Mouse (Mus musculus): Measurements from ENCODE around the gene Sugct. TPM values are rescaled to one million over a fixed set of nuclear protein-coding genes. Genes with fewer than 3 reads are reported as not detected.

Gene Sugct
- polyA plus RNA-seq, 1 experiment from 2014 or later, result 3.2 TPM

DNA sequence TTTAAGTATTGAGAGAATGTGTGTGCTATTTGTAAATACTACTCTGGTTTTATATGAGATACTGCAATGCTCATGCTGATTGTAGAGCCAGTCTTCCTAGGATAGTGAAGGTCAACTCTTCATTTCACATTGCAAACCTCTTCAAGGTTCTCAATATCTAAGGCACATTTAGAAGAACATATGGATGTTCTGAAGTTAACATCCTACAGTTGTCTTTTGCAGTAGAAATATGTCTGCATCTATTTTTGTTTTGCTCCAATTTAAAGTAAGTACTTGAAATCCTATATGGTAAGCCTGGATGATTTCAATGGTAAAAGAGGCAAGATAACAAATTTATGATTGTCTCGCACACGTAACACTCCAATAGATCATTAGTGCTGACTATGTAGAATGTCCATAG, 638.7 kb downstream of the Sugct start:
- Histone ChIP-seq H3K9ac (ENCODE audit: low read depth, low read length) (no peak overlapping the region), H3K27ac (ENCODE audit: low read depth, low read length) (no peak overlapping the region), H3K4me3 (ENCODE audit: low read depth, low read length) (no peak overlapping the region), H3K36me3 (ENCODE audit: control insufficient read depth, insufficient read depth, low read length) (no peaks in the 10 kb centered on the region), H3K9me3 (ENCODE audit: control insufficient read depth, low read length) (no peaks in the 10 kb centered on the region), H3K4me1 (replicated peaks; ENCODE audit: control insufficient read depth, insufficient read depth, low read length) (no peaks in the 10 kb centered on the region), H3K27me3 (ENCODE audit: control insufficient read depth, insufficient read depth, low read length) (no peaks in the 10 kb centered on the region), H3K4me2 (replicated peaks; ENCODE audit: low read depth, low read length) (no peak overlapping the region)
- 84% methylated on average over 2 of the region's 2 CpGs for WGBS
- no peak for DNase-seq (ENCODE audit: low spot score)
- no peak for ATAC-seq (ENCODE audit: low FRiP score)

DNA sequence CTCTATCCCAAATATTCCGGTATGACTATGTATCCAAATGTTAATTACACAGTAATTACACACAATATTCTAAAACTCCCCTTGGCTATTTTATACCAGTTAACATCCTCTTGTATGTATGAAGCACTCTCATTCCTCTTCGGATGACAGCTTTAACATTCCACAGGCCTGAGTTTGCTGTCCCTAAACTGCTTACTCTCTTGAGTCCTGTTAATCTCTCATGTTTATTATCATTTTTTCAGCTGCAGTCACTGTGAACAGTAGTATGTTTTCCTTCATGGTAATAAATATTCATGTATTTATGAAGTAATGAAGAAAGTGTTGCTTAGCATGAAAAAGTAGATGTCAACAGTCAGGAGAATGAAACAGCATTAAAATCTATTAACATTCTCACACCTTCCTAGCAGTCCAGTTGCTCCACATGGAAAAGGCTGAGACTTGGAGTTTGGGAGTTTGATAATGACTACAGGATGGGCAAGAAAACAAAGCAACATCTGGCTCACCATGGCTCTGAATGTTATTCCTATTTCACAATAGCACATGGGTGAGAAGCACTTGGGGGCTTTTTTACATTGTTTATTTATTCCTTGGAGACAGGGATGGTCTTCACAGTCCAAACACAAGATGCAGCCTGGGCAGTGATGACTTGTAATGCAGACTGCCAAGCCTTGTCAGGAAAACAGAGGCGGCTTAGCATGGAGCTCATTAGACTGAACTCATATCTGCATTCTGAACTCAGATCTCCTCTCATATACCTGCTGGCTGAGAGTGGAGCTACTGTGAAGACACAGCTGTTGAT, 651.7 kb downstream of the Sugct start:
- Histone ChIP-seq H3K4me1 (replicated peaks; ENCODE audit: control insufficient read depth, insufficient read depth, low read length) (no peaks in the 10 kb centered on the region), H3K27me3 (ENCODE audit: control insufficient read depth, insufficient read depth, low read length) (no peaks in the 10 kb centered on the region), H3K4me2 (replicated peaks; ENCODE audit: low read depth, low read length) (no peak overlapping the region), H3K9ac (ENCODE audit: low read depth, low read length) (no peak overlapping the region), H3K9me3 (ENCODE audit: control insufficient read depth, low read length) (no peaks in the 10 kb centered on the region), H3K36me3 (ENCODE audit: control insufficient read depth, insufficient read depth, low read length) (no peaks in the 10 kb centered on the region), H3K4me3 (ENCODE audit: low read depth, low read length) (no peak overlapping the region), H3K27ac (ENCODE audit: low read depth, low read length) (no peak overlapping the region)
- DNase-seq (ENCODE audit: low spot score) (no peak), ATAC-seq (ENCODE audit: low FRiP score) (no peak)
- 82% methylated on average over 3 of the region's 3 CpGs for WGBS

DNA sequence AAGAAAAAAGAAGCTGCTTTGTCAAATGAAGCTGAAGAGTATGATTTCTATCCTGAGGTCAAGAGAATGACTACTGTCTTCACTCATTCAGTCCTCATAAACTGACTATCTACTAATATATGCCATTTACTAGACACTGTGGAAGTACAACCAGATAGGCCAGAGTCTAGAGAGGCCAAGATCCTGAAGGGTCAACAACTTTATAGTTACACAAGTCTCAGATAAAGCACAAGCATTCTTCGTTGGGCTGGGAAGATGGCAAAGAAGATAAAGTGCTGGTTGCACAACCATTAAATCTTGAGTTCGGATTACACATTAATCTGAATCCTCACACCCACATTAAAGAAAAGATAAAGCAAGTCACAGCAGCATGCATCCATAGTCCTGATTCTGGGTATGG, 653.0 kb downstream of the Sugct start:
- no peaks in the 10 kb centered on the region for H3K36me3 ChIP-seq (ENCODE audit: control insufficient read depth, insufficient read depth, low read length)
- no peak overlapping the region for H3K27ac ChIP-seq (ENCODE audit: low read depth, low read length)
- no peak overlapping the region for H3K4me2 ChIP-seq (replicated peaks; ENCODE audit: low read depth, low read length)
- H3K9me3 ChIP-seq (ENCODE audit: control insufficient read depth, low read length), result no peaks in the 10 kb centered on the region
- no peaks in the 10 kb centered on the region for H3K27me3 ChIP-seq (ENCODE audit: control insufficient read depth, insufficient read depth, low read length)
- no peak overlapping the region for H3K9ac ChIP-seq (ENCODE audit: low read depth, low read length)
- no peak for ATAC-seq (ENCODE audit: low FRiP score)
- H3K4me1 ChIP-seq (replicated peaks; ENCODE audit: control insufficient read depth, insufficient read depth, low read length), result no peaks in the 10 kb centered on the region
- 84% methylated on average over 2 of the region's 2 CpGs for WGBS
- no peak overlapping the region for H3K4me3 ChIP-seq (ENCODE audit: low read depth, low read length)
- no peak for DNase-seq (ENCODE audit: low spot score)

DNA sequence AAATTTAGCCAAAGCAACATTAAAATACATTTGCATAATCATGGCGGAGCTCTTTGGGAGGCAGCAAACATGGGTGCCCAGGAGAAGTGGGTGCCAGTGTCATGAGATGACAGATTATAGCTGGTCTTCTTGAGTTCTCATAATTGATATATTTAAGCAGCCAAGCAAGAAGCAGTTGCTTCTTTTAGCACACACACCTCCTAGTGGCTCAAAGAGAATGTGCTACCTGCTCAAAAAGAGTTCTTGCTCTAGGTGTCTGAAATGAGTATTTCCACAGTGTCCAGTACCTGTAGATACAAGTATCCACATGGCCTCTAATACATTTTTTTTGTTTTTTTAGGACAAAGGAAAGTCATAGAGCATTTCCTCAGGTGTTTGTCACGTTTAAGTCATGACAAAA, 655.6 kb downstream of the Sugct start:
- ATAC-seq (ENCODE audit: low FRiP score), result no peak
- Histone ChIP-seq H3K9ac (ENCODE audit: low read depth, low read length) (no peak overlapping the region), H3K27me3 (ENCODE audit: control insufficient read depth, insufficient read depth, low read length) (no peaks in the 10 kb centered on the region), H3K4me2 (replicated peaks; ENCODE audit: low read depth, low read length) (no peak overlapping the region), H3K4me1 (replicated peaks; ENCODE audit: control insufficient read depth, insufficient read depth, low read length) (no peaks in the 10 kb centered on the region), H3K27ac (ENCODE audit: low read depth, low read length) (no peak overlapping the region), H3K9me3 (ENCODE audit: control insufficient read depth, low read length) (no peaks in the 10 kb centered on the region), H3K4me3 (ENCODE audit: low read depth, low read length) (no peak overlapping the region), H3K36me3 (ENCODE audit: control insufficient read depth, insufficient read depth, low read length) (no peaks in the 10 kb centered on the region)
- WGBS, result 71% methylated on average over 2 of the region's 2 CpGs
- DNase-seq (ENCODE audit: low spot score), result no peak

DNA sequence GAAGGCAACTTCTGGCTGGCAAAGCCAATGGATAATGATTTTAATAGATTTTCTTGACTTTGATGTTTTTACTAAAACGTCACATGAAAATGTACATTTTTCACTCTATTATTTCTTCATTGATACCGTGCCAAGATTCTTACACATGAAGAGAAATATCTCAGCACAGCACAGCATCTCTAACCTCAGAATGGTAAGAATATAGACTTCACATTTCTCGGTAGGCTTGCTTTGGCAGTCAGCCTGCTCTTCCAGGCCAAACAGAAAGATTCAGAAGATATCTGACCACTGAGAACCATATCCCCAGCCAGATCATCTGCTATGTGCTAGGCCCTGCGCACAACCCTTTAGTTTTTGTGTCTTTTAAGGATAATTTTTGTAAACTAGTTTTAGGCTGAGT, 657.0 kb downstream of the Sugct start:
- no peak overlapping the region for H3K9ac ChIP-seq (ENCODE audit: low read depth, low read length)
- 92% methylated on average over 4 of the region's 4 CpGs for WGBS
- no peak for ATAC-seq (ENCODE audit: low FRiP score)

DNA sequence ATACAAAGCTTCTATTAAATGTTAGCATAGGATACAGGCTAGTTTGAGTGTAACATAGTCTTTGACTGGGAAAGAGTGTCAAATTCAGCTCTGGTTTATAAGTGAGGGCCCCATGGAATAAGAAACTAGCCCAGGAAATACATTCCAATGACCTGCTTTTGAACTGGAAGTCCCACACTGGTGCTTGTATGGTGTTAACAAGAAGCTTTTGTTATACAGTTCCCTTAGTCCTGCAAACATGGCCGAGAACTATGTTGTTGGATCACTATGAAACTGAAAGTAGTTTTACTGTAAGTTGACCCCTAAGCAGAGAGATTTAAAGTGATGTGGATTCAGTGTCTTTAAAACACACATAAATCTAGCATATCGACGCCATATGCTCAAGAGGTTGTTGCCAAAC, 657.5 kb downstream of the Sugct start:
- DNase-seq (ENCODE audit: low spot score) (no peak), ATAC-seq (ENCODE audit: low FRiP score) (no peak)
- no peaks in the 10 kb centered on the region for H3K36me3 ChIP-seq (ENCODE audit: control insufficient read depth, insufficient read depth, low read length)
- 87% methylated on average over 3 of the region's 3 CpGs for WGBS
- H3K4me1 ChIP-seq (replicated peaks; ENCODE audit: control insufficient read depth, insufficient read depth, low read length), result no peaks in the 10 kb centered on the region
- H3K4me3 ChIP-seq (ENCODE audit: low read depth, low read length), result no peak overlapping the region
- H3K27ac ChIP-seq (ENCODE audit: low read depth, low read length), result no peak overlapping the region
- H3K9me3 ChIP-seq (ENCODE audit: control insufficient read depth, low read length), result no peaks in the 10 kb centered on the region
- H3K27me3 ChIP-seq (ENCODE audit: control insufficient read depth, insufficient read depth, low read length), result no peaks in the 10 kb centered on the region
- H3K4me2 ChIP-seq (replicated peaks; ENCODE audit: low read depth, low read length), result no peak overlapping the region
- no peak overlapping the region for H3K9ac ChIP-seq (ENCODE audit: low read depth, low read length)

More for the DNA sequence above, 657.0 kb downstream of the Sugct start:
- Histone ChIP-seq H3K4me3 (ENCODE audit: low read depth, low read length) (no peak overlapping the region), H3K27ac (ENCODE audit: low read depth, low read length) (no peak overlapping the region), H3K27me3 (ENCODE audit: control insufficient read depth, insufficient read depth, low read length) (no peaks in the 10 kb centered on the region), H3K4me2 (replicated peaks; ENCODE audit: low read depth, low read length) (no peak overlapping the region), H3K36me3 (ENCODE audit: control insufficient read depth, insufficient read depth, low read length) (no peaks in the 10 kb centered on the region), H3K9me3 (ENCODE audit: control insufficient read depth, low read length) (no peaks in the 10 kb centered on the region), H3K4me1 (replicated peaks; ENCODE audit: control insufficient read depth, insufficient read depth, low read length) (no peaks in the 10 kb centered on the region)
- no peak for DNase-seq (ENCODE audit: low spot score)

DNA sequence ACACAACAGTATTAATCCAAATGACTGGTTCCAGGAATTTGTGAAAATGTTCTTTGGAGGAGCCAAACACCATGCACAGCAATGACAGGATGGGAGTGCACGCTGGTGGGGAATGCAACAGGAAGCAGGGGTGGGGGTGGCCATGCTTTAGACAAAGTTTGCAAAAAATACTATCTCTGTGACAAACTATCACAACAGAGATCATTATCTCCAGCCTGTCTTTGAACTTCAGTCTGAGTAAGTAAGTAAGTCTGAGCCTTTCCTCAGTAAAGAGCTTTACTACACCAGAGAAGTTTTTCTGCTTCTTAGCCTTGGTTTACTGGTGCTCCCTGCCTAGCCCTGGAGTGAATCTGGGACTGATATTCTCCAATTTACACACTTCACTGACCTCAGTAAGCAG, 664.6 kb downstream of the Sugct start:
- H3K27me3 ChIP-seq (ENCODE audit: control insufficient read depth, insufficient read depth, low read length), result no peaks in the 10 kb centered on the region

DNA sequence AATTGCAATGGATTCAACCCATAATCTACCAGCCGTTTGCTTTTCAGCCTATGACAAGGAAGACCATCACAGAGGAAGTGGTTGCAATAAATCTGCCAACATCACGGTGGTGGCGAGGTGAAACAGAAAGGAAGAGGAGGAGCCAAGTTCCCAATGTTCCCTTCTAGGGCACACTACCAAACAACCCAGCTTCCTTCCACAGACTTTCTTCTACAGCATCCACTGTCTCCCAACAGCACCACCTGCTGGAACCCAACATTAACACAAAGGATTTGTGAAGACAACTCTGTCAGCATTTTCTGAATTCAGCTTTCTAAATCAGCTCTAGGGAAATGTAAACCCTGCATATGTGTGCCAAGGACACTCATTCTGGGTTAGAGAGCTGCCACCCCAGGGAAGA, 666.8 kb downstream of the Sugct start:
- no peak overlapping the region for H3K27ac ChIP-seq (ENCODE audit: low read depth, low read length)
- no peak overlapping the region for H3K4me3 ChIP-seq (ENCODE audit: low read depth, low read length)
- 40% methylated on average over 3 of the region's 3 CpGs for WGBS
- no peaks in the 10 kb centered on the region for H3K9me3 ChIP-seq (ENCODE audit: control insufficient read depth, low read length)
- no peak overlapping the region for H3K4me2 ChIP-seq (replicated peaks; ENCODE audit: low read depth, low read length)
- H3K27me3 ChIP-seq (ENCODE audit: control insufficient read depth, insufficient read depth, low read length), result no peaks in the 10 kb centered on the region
- no peaks in the 10 kb centered on the region for H3K4me1 ChIP-seq (replicated peaks; ENCODE audit: control insufficient read depth, insufficient read depth, low read length)
- DNase-seq (ENCODE audit: low spot score) (peak; percentile 58), ATAC-seq (ENCODE audit: low FRiP score) (peak; percentile 45; the same call in 1 of the 2 replicates)
- no peak overlapping the region for H3K9ac ChIP-seq (ENCODE audit: low read depth, low read length)
- H3K36me3 ChIP-seq (ENCODE audit: control insufficient read depth, insufficient read depth, low read length), result no peaks in the 10 kb centered on the region

More for the DNA sequence above, 664.6 kb downstream of the Sugct start:
- Histone ChIP-seq H3K36me3 (ENCODE audit: control insufficient read depth, insufficient read depth, low read length) (no peaks in the 10 kb centered on the region), H3K9me3 (ENCODE audit: control insufficient read depth, low read length) (no peaks in the 10 kb centered on the region), H3K4me1 (replicated peaks; ENCODE audit: control insufficient read depth, insufficient read depth, low read length) (no peaks in the 10 kb centered on the region), H3K4me3 (ENCODE audit: low read depth, low read length) (no peak overlapping the region), H3K4me2 (replicated peaks; ENCODE audit: low read depth, low read length) (no peak overlapping the region), H3K9ac (ENCODE audit: low read depth, low read length) (no peak overlapping the region), H3K27ac (ENCODE audit: low read depth, low read length) (no peak overlapping the region)
- ATAC-seq (ENCODE audit: low FRiP score) (no peak), DNase-seq (ENCODE audit: low spot score) (no peak)
- 83% methylated on average over 1 of the region's 1 CpGs for WGBS

DNA sequence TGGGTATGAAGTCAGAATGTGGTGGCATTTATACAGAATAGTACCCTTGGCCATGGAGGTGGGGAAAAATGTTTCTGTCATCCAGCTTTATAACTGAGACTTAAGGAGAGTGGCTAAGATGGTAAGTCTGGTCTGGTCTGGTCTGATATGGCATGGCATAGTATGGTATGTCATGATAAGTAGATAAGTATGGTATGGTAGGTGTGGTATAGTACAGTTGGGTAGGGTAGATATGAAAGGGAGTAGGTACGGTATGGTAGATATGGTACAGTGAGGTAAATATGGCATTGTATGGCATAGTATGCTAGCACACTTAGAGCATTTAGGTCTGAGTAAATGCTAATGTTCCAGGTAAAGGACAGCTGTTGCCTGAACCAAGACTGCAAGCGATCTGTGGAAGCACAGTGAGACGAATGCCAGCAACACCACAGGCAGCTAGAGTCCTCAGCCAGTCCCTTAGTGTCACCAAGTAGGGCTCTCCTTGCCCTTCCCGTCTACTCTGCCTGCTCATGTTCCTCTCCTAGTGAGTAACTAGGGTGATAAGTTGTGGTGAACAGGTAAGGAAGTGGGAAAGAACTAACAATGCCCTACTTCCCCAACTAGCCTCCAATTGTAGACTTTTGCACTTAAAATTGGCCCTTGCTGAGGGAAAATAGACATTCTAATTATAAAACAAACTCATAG, 667.4 kb downstream of the Sugct start:
- ATAC-seq (ENCODE audit: low FRiP score), result no peak

More for the DNA sequence above, 667.4 kb downstream of the Sugct start:
- H3K4me1 ChIP-seq (replicated peaks; ENCODE audit: control insufficient read depth, insufficient read depth, low read length), result no peaks in the 10 kb centered on the region
- H3K4me3 ChIP-seq (ENCODE audit: low read depth, low read length), result no peak overlapping the region
- no peak overlapping the region for H3K4me2 ChIP-seq (replicated peaks; ENCODE audit: low read depth, low read length)
- no peaks in the 10 kb centered on the region for H3K9me3 ChIP-seq (ENCODE audit: control insufficient read depth, low read length)
- no peaks in the 10 kb centered on the region for H3K27me3 ChIP-seq (ENCODE audit: control insufficient read depth, insufficient read depth, low read length)
- WGBS, result 97% methylated on average over 4 of the region's 4 CpGs
- no peak for DNase-seq (ENCODE audit: low spot score)
- H3K9ac ChIP-seq (ENCODE audit: low read depth, low read length), result no peak overlapping the region
- no peaks in the 10 kb centered on the region for H3K36me3 ChIP-seq (ENCODE audit: control insufficient read depth, insufficient read depth, low read length)
- no peak overlapping the region for H3K27ac ChIP-seq (ENCODE audit: low read depth, low read length)
